In the genomic region with DNA sequence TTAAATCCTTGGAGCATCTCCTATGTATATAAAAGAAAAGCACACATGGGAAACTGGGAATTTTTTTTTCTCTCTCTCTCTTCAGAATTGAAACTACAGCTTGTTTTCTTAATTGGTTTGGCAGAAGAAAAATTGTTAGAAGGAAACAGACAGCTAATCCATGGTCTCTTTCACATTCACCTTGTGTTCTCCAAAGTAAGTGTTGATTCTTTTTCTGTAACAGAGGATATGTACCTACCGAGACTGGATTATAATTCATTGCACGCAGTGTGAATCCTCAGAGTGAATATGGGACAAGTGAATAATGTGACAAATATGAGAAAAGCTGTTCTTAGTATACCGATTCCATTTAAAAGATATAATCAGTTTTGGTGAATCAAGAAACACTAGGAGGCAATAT, we compare ENCODE assay signal across 19 mouse cellular contexts.
"Had no signal": no experiment of that assay in that cellular context is flagged by ENCODE, and none has a peak within 500 bp of the region (broad histone marks: within the 10 kb centered on the region; RNA-seq: fewer than 3 reads in every experiment).

No protein-coding gene starts in this region.

- H3K27me3 ChIP-seq: midbrain, embryonic 12.5 days; neural tube, embryonic 13.5 days; neural tube, embryonic 15.5 days had no signal

- H3K9me3 ChIP-seq: midbrain, embryonic 10.5 days; midbrain, embryonic 12.5 days; neural tube, embryonic 13.5 days; neural tube, embryonic 15.5 days had no signal

- H3K36me3 ChIP-seq: midbrain, embryonic 10.5 days; midbrain, embryonic 12.5 days; neural tube, embryonic 13.5 days; neural tube, embryonic 15.5 days had no signal

- H3K4me1 ChIP-seq: midbrain, embryonic 10.5 days; midbrain, embryonic 12.5 days; neural tube, embryonic 13.5 days; neural tube, embryonic 15.5 days had no signal

- ATAC-seq: midbrain, embryonic 16.5 days had no signal

- H3K4me2 ChIP-seq: lung, embryonic 14.5 days; midbrain, embryonic 12.5 days; neural tube, embryonic 13.5 days; neural tube, embryonic 15.5 days had no signal

- H3K27ac ChIP-seq: midbrain, embryonic 10.5 days; midbrain, embryonic 12.5 days; neural tube, embryonic 13.5 days; neural tube, embryonic 15.5 days had no signal

- H3K9ac ChIP-seq: lung, embryonic 14.5 days; midbrain, embryonic 12.5 days; neural tube, embryonic 13.5 days; neural tube, embryonic 15.5 days had no signal

- H3K4me3 ChIP-seq: midbrain, embryonic 10.5 days; midbrain, embryonic 12.5 days; myocyte; neural tube, embryonic 13.5 days; neural tube, embryonic 15.5 days had no signal

- DNase-seq: lung, adult 18-20 months; lung, embryonic 14.5 days; lung, postnatal 10 days; lung, postnatal 4 days; midbrain, embryonic 14.5 days; retina, postnatal 1 day; right cerebral cortex, adult 18-20 months; right cerebral cortex, postnatal 25 days; right cerebral cortex, postnatal 4 days; spleen, adult 18-20 months; thymus, adult 18-20 months; thymus, postnatal 14 days; thymus, postnatal 4 days had no signal
